Mouse (Mus musculus) G1E (cell line): ENCODE measurements around the gene Cxcl10.

ENCODE experiments used
- CTCF ChIP-seq: IDR thresholded peaks from 2 replicates; pipeline ENCODE4 v1.5.1; 2012; ENCODE audit warnings: low read depth, low read length, inconsistent platforms, mixed read lengths
- GATA2 ChIP-seq: IDR thresholded peaks from 2 replicates; pipeline ENCODE4 v1.6.1; 2012; ENCODE audit warnings: low read depth, low read length, inconsistent platforms, borderline replicate concordance
- TAL1 ChIP-seq: conservative IDR thresholded peaks from 2 replicates; pipeline ENCODE4 v1.6.1; 2012; ENCODE audit warnings: low read depth, low read length, inconsistent platforms, mixed read lengths

GRCm38 (mm10) chr5:92309681-92310511 is 38.8 kb downstream of the Cxcl10 start, which contains the start of gene Sdad1:
- peak; percentile 44; the same call in 1 of the 2 replicates for TF ChIP-seq CTCF
- no peak for TF ChIP-seq GATA2
- TF ChIP-seq TAL1: no peak
